Mouse (Mus musculus) lung, embryonic 16.5 days (tissue): ENCODE data around the gene Krtap4-1. TPM values are rescaled to one million over a fixed set of nuclear protein-coding genes. Genes with fewer than 3 reads are reported as not detected.
"Not testable (repeated sequence)": the region's sequence is repeated elsewhere in the genome, so short reads cannot be mapped to it uniquely, and the experiment has no call there.

Experiments used
- ATAC-seq: fragments of 200-750 bp; cut with Nextera tagmentation; 2 replicates; pipeline ENCODE4 v1.8.0; 2017; ENCODE audit warnings: low read depth, mild to moderate bottlenecking, moderate library complexity
- H3K27ac ChIP-seq: fragments of 300-500 bp; sonication (generic); 2 replicates; pipeline ENCODE4 v1.5.1; 2014; ENCODE audit warnings: mild to moderate bottlenecking, control low read depth, low read length
- H3K27me3 ChIP-seq: fragments of 300-500 bp; sonication (generic); 2 replicates; pipeline ENCODE4 v1.6.1; 2014; ENCODE audit warnings: low read depth, low read length, mixed read lengths; ENCODE audit not compliant: control insufficient read depth, insufficient read depth
- H3K36me3 ChIP-seq: fragments of 300-500 bp; sonication (generic); 2 replicates; pipeline ENCODE4 v1.6.1; 2014; ENCODE audit warnings: low read length; ENCODE audit not compliant: control insufficient read depth, insufficient read depth
- H3K4me1 ChIP-seq: fragments of 300-500 bp; sonication (generic); replicated peaks from 2 replicates; pipeline ENCODE4 v1.6.1; 2014; ENCODE audit warnings: low read length, mixed read lengths; ENCODE audit not compliant: control insufficient read depth, insufficient read depth
- H3K4me2 ChIP-seq: fragments of 300-500 bp; sonication (generic); 2 replicates; pipeline ENCODE4 v1.6.1; 2014; ENCODE audit warnings: low read depth, low read length, control low read depth
- H3K4me3 ChIP-seq: fragments of 300-500 bp; sonication (generic); 2 replicates; pipeline ENCODE4 v1.5.1; 2014; ENCODE audit warnings: mild to moderate bottlenecking, low read length, control low read depth
- H3K9ac ChIP-seq: fragments of 300-500 bp; sonication (generic); 2 replicates; pipeline ENCODE4 v1.6.1; 2014; ENCODE audit warnings: low read length, control low read depth
- H3K9me3 ChIP-seq: fragments of 300-500 bp; sonication (generic); 2 replicates; pipeline ENCODE4 v1.6.1; 2016; ENCODE audit warnings: low read length; ENCODE audit not compliant: control insufficient read depth
- WGBS: fragments of 180-500 bp; shearing (Covaris S2); extraction: QIAGEN DNeasy Blood & Tissue Kit; methylation state at CpG from one replicate; pipeline ENCODE4 v1.1.7; 2014; 5-methylcytosine and 5-hydroxymethylcytosine counted together
- polyA plus RNA-seq: library from polyadenylated mRNA; unstranded; fragments of >200 nt; fragmentation: Nextera tagmentation; extraction: Ambion mirVana; gene quantifications from 2 replicates; pipeline ENCODE4 v1.2.1, GENCODE M21; 2015

The Krtap4-1 gene
- polyA plus RNA-seq, 1 experiment from 2014 or later, result not detected

GRCm38 (mm10) chr11:99609126-99609525, 18.9 kb downstream of the Krtap4-1 start:
- Histone ChIP-seq H3K27me3 (no peaks in the 10 kb centered on the region), H3K9me3 (no peaks in the 10 kb centered on the region), H3K9ac (no peak overlapping the region), H3K4me2 (no peak overlapping the region), H3K36me3 (no peaks in the 10 kb centered on the region), H3K27ac (no peak overlapping the region), H3K4me1 (no peaks in the 10 kb centered on the region), H3K4me3 (no peak overlapping the region)
- ATAC-seq, result no peak
- WGBS, result 53% methylated on average over 1 of the region's 1 CpGs

GRCm38 (mm10) chr11:99603208-99603607, 24.8 kb downstream of the Krtap4-1 start, which contains the start of gene Gm11938:
Gene Gm11938, minus strand, starts transcription at chr11:99603308.
- not testable (repeated sequence) for H3K4me2 ChIP-seq, ATAC-seq, H3K9me3 ChIP-seq, H3K4me1 ChIP-seq, H3K27ac ChIP-seq, H3K27me3 ChIP-seq, H3K4me3 ChIP-seq, H3K36me3 ChIP-seq, H3K9ac ChIP-seq
- 50% methylated on average over 1 of the region's 1 CpGs for WGBS

- not testable (repeated sequence) for H3K4me3 ChIP-seq, H3K9ac ChIP-seq, H3K4me2 ChIP-seq, H3K27ac ChIP-seq, H3K9me3 ChIP-seq, ATAC-seq, H3K27me3 ChIP-seq, H3K4me1 ChIP-seq, H3K36me3 ChIP-seq
- WGBS, result 58% methylated on average over 6 of the region's 6 CpGs
Measured at GRCm38 (mm10) chr11:99597742-99598141, 30.3 kb downstream of the Krtap4-1 start, which contains the start of gene Krtap9-3. Gene Krtap9-3, minus strand, starts transcription at chr11:99598105.

- Histone ChIP-seq H3K4me1 (no peaks in the 10 kb centered on the region), H3K9me3 (no peaks in the 10 kb centered on the region), H3K9ac (no peak within 1 kb of the TSS), H3K4me3 (no peak within 1 kb of the TSS), H3K27me3 (no peaks in the 10 kb centered on the region), H3K27ac (no peak within 1 kb of the TSS), H3K4me2 (no peak within 1 kb of the TSS), H3K36me3 (no peaks in the 10 kb centered on the region)
- ATAC-seq, result no peak
- WGBS, result 69% methylated on average over 6 of the region's 6 CpGs
Measured at GRCm38 (mm10) chr11:99590981-99591380, 37.1 kb downstream of the Krtap4-1 start, which contains the start of gene Krtap1-3. Gene Krtap1-3, minus strand, starts transcription at chr11:99591339.

- no peak overlapping the region for H3K27ac ChIP-seq
- H3K27me3 ChIP-seq, result no peaks in the 10 kb centered on the region
- no peak overlapping the region for H3K9ac ChIP-seq
- H3K4me3 ChIP-seq, result no peak overlapping the region
- H3K4me1 ChIP-seq, result no peaks in the 10 kb centered on the region
- ATAC-seq, result no peak
- 71% methylated on average over 7 of the region's 7 CpGs for WGBS
- no peak overlapping the region for H3K4me2 ChIP-seq
- no peaks in the 10 kb centered on the region for H3K36me3 ChIP-seq
- H3K9me3 ChIP-seq, result no peaks in the 10 kb centered on the region
Measured at GRCm38 (mm10) chr11:99585096-99585495, 42.9 kb downstream of the Krtap4-1 start.

- Histone ChIP-seq H3K27me3 (no peaks in the 10 kb centered on the region), H3K4me3 (no peak within 1 kb of the TSS), H3K27ac (no peak within 1 kb of the TSS), H3K9ac (no peak within 1 kb of the TSS), H3K4me1 (no peaks in the 10 kb centered on the region), H3K4me2 (no peak within 1 kb of the TSS), H3K36me3 (no peaks in the 10 kb centered on the region), H3K9me3 (no peaks in the 10 kb centered on the region)
- no peak for ATAC-seq
- 79% methylated on average over 5 of the region's 5 CpGs for WGBS
Measured at GRCm38 (mm10) chr11:99583245-99583704, 44.8 kb downstream of the Krtap4-1 start, which contains the start of gene Krtap1-4. Gene Krtap1-4, minus strand, starts transcription at chr11:99583654.

- Histone ChIP-seq H3K27ac (no peak overlapping the region), H3K4me3 (no peak overlapping the region), H3K9me3 (no peaks in the 10 kb centered on the region), H3K4me1 (no peaks in the 10 kb centered on the region), H3K4me2 (no peak overlapping the region), H3K36me3 (no peaks in the 10 kb centered on the region), H3K27me3 (no peaks in the 10 kb centered on the region), H3K9ac (no peak overlapping the region)
- no peak for ATAC-seq
- WGBS, result 53% methylated on average over 6 of the region's 6 CpGs
Measured at GRCm38 (mm10) chr11:99581564-99581963, 46.5 kb downstream of the Krtap4-1 start.

- Histone ChIP-seq H3K4me1 (no peaks in the 10 kb centered on the region), H3K27ac (no peak overlapping the region), H3K4me3 (no peak overlapping the region), H3K9ac (no peak overlapping the region), H3K4me2 (no peak overlapping the region), H3K36me3 (no peaks in the 10 kb centered on the region), H3K27me3 (no peaks in the 10 kb centered on the region), H3K9me3 (no peaks in the 10 kb centered on the region)
- 64% methylated on average over 5 of the region's 5 CpGs for WGBS
- ATAC-seq, result no peak
Measured at GRCm38 (mm10) chr11:99581051-99581450, 47.0 kb downstream of the Krtap4-1 start.

- Histone ChIP-seq H3K27ac (no peak within 1 kb of the TSS), H3K36me3 (no peaks in the 10 kb centered on the region), H3K4me2 (no peak within 1 kb of the TSS), H3K4me3 (no peak within 1 kb of the TSS), H3K27me3 (no peaks in the 10 kb centered on the region), H3K4me1 (no peaks in the 10 kb centered on the region), H3K9me3 (no peaks in the 10 kb centered on the region), H3K9ac (no peak within 1 kb of the TSS)
- ATAC-seq, result no peak
- 83% methylated on average over 6 of the region's 6 CpGs for WGBS
Measured at GRCm38 (mm10) chr11:99580636-99581035, 47.4 kb downstream of the Krtap4-1 start, which contains the start of gene Krtap1-5. Gene Krtap1-5, minus strand, starts transcription at chr11:99581016.
